In the genomic region with DNA sequence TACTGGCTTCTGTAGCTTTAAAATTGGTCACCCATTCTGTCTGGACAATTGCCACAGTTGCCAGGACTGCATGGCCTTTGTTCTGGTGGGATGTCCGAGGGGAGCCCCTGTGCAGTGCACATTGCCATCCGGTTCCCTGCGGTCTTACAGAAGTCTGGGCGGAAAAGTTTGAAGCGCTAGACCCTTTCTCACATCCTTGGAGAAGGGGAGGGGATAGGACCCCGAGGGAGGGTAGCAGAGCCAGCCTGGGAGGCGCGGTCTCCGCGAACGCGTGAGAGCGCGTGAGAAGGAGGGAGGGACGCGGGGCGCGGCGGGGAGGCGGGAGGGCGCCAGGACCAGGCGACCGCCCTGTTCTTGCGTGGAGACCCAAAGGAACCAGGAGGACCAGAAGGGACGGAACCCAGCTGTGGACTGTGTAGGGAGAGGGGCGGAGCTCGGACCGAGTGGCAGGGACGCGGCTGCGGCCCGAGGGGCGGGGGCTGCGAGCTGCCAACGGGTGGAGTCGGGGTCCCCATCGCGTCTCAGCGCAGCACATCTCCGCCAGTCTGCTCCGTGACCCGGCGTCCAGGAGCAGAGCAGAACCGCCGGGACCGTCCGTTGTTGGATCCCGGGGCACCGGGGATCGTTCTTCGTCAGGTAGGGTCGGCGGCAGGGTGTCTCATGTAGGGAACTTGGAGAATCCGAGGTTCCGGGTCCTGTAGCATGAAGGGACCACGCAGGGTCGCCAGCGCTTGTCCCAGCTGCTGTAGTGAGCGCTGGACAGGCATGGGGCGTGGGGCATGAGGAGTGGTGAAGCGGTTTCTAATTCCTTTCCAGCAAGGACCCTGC, we compare ENCODE assay signal across 9 mouse cellular contexts. TPM values are rescaled to one million over a fixed set of nuclear protein-coding genes. Genes with fewer than 3 reads are reported as not detected.
A peak's percentile ranks its signal among the peaks of the same experiment; 100 is the strongest.
DNase-seq lines count a peak whose midpoint lies in the region; ATAC-seq lines count a peak whose summit lies in the region.
"Had no signal": no experiment of that assay in that cellular context is flagged by ENCODE, and none has a peak within 500 bp of the region (broad histone marks: within the 10 kb centered on the region; RNA-seq: fewer than 3 reads in every experiment).

A gene (plus strand): TSS at position 301 of the 828 bp plus-strand sequence.

- WGBS in forebrain, embryonic 11.5 days = under 1% methylated on average over 61 of the region's 61 CpGs

- DNase-seq in heart, adult 11 months = peak; percentile 80
- no peak for DNase-seq in heart, adult 9 months (ENCODE audit: low spot score in 2 of 2)
- peak; percentile 64 for DNase-seq in Muller cell, postnatal 12 days (ENCODE audit: inconsistent ontology term)
- peak; percentile 78 for DNase-seq in forebrain, embryonic 11.5 days (ENCODE audit: low spot score)
- peak; percentile 10 for DNase-seq in kidney, postnatal 14 days
- peak; percentile 4 for DNase-seq in lung, postnatal 14 days
- DNase-seq in spleen, postnatal 14 days (ENCODE audit: low spot score in 2 of 2) = no peak
- DNase-seq in thymus, postnatal 10 days (ENCODE audit: low spot score in 2 of 2) = no peak

- H3K27ac ChIP-seq in forebrain, embryonic 11.5 days (ENCODE audit: low read depth, low read length) = no peak within 1 kb of the TSS

- peak within 1 kb of the TSS; percentile 69 for H3K4me2 ChIP-seq in forebrain, embryonic 11.5 days (ENCODE audit: low read depth, low read length, severe bottlenecking)

- ATAC-seq in forebrain, embryonic 11.5 days (replicated peaks; ENCODE audit: low FRiP score) = peak; percentile 91
- ATAC-seq: Patski had no signal

- peak within 1 kb of the TSS; percentile 70 for H3K9ac ChIP-seq in forebrain, embryonic 11.5 days (ENCODE audit: low read length)

- H3K36me3 ChIP-seq in forebrain, embryonic 11.5 days (ENCODE audit: control insufficient read depth, insufficient read depth, low read length) = no peaks in the 10 kb centered on the region

- H3K4me3 ChIP-seq in forebrain, embryonic 11.5 days (ENCODE audit: low read depth, low read length) = peak within 1 kb of the TSS; percentile 59

- H3K27me3 ChIP-seq in forebrain, embryonic 11.5 days (ENCODE audit: control insufficient read depth, insufficient read depth, low read length) = peaks cover 5% of the 10 kb centered on the region; the same call in 1 of the 2 replicates

- H3K9me3 ChIP-seq in forebrain, embryonic 11.5 days (ENCODE audit: control insufficient read depth, low read length) = no peaks in the 10 kb centered on the region

- H3K4me1 ChIP-seq in forebrain, embryonic 11.5 days (replicated peaks; ENCODE audit: control insufficient read depth, insufficient read depth, low read length) = no peaks in the 10 kb centered on the region

RNA-seq across cellular contexts. Expression of the gene that starts here (rescaled TPM):
- 1.3 and 1.6 TPM in 2 replicates for polyA plus RNA-seq in forebrain, embryonic 11.5 days (2014; fragmentation: Nextera tagmentation; extraction: Ambion mirVana)

Comparison
In these comparisons a context has a peak if more than half of its experiments do, and no peak if none do; other contexts are left out.
1. DNase-seq: peak in heart, adult 11 months (single experiment), Muller cell, postnatal 12 days (single experiment), forebrain, embryonic 11.5 days (single experiment), kidney, postnatal 14 days (single experiment) and lung, postnatal 14 days (single experiment); none in heart, adult 9 months (0 of 2), spleen, postnatal 14 days (0 of 2) and thymus, postnatal 10 days (0 of 2).